Mouse (Mus musculus): ENCODE results near the gene Cxcr6. TPM values are rescaled to one million over a fixed set of nuclear protein-coding genes. Genes with fewer than 3 reads are reported as not detected.

The Cxcr6 gene
- polyA plus RNA-seq, 1 experiment = not detected

- TF ChIP-seq GATA1 (IDR thresholded peaks at IDR 0.05; ENCODE audit: low read length) (no peak), TAL1 (IDR thresholded peaks at IDR 0.05; ENCODE audit: low read length) (no peak)
These were observed 8.1 kb downstream of the Cxcr6 start for GRCm38 (mm10) chr9:123814326-123814725.

GRCm38 (mm10) chr9:123814821-123815220 lies 8.5 kb downstream of the Cxcr6 start:
- Histone ChIP-seq H3K36me3 (ENCODE audit: control insufficient read depth) (peaks cover 87% of the 10 kb centered on the region), H3K4me3 (replicated peaks) (no peak overlapping the region)
- TF ChIP-seq GATA1 (IDR thresholded peaks at IDR 0.05; ENCODE audit: low read length) (no peak), TAL1 (IDR thresholded peaks at IDR 0.05; ENCODE audit: low read length) (no peak)

More at GRCm38 (mm10) chr9:123814326-123814725, 8.1 kb downstream of the Cxcr6 start:
- Histone ChIP-seq H3K9me3 (ENCODE audit: control insufficient read depth, low read length) (no peaks in the 10 kb centered on the region), H3K36me3 (ENCODE audit: control insufficient read depth) (peaks cover 86% of the 10 kb centered on the region), H3K4me1 (ENCODE audit: control insufficient read depth) (no peaks in the 10 kb centered on the region), H3K27me3 (ENCODE audit: control insufficient read depth) (no peaks in the 10 kb centered on the region), H3K4me3 (replicated peaks) (no peak overlapping the region)

GRCm38 (mm10) chr9:123815444-123815843 lies 9.2 kb downstream of the Cxcr6 start:
- no peak overlapping the region for H3K4me3 ChIP-seq (replicated peaks)
- H3K27me3 ChIP-seq (ENCODE audit: control insufficient read depth) = no peaks in the 10 kb centered on the region
- no peaks in the 10 kb centered on the region for H3K4me1 ChIP-seq (ENCODE audit: control insufficient read depth)
- H3K9me3 ChIP-seq (ENCODE audit: control insufficient read depth, low read length) = no peaks in the 10 kb centered on the region
- TF ChIP-seq TAL1 (IDR thresholded peaks at IDR 0.05; ENCODE audit: low read length) (no peak), GATA1 (IDR thresholded peaks at IDR 0.05; ENCODE audit: low read length) (no peak)
- H3K36me3 ChIP-seq (ENCODE audit: control insufficient read depth) = peaks cover 82% of the 10 kb centered on the region

More at GRCm38 (mm10) chr9:123814821-123815220, 8.5 kb downstream of the Cxcr6 start:
- Histone ChIP-seq H3K4me1 (ENCODE audit: control insufficient read depth) (no peaks in the 10 kb centered on the region), H3K27me3 (ENCODE audit: control insufficient read depth) (no peaks in the 10 kb centered on the region), H3K9me3 (ENCODE audit: control insufficient read depth, low read length) (no peaks in the 10 kb centered on the region)

GRCm38 (mm10) chr9:123815996-123816395 lies 9.7 kb downstream of the Cxcr6 start:
- H3K4me3 ChIP-seq (replicated peaks) = no peak overlapping the region
- H3K4me1 ChIP-seq (ENCODE audit: control insufficient read depth) = no peaks in the 10 kb centered on the region
- peaks cover 82% of the 10 kb centered on the region for H3K36me3 ChIP-seq (ENCODE audit: control insufficient read depth)
- H3K27me3 ChIP-seq (ENCODE audit: control insufficient read depth) = no peaks in the 10 kb centered on the region
- TF ChIP-seq TAL1 (IDR thresholded peaks at IDR 0.05; ENCODE audit: low read length) (no peak), GATA1 (IDR thresholded peaks at IDR 0.05; ENCODE audit: low read length) (no peak)
- H3K9me3 ChIP-seq (ENCODE audit: control insufficient read depth, low read length) = no peaks in the 10 kb centered on the region

- Histone ChIP-seq H3K36me3 (ENCODE audit: control insufficient read depth) (peaks cover 84% of the 10 kb centered on the region), H3K9me3 (ENCODE audit: control insufficient read depth, low read length) (no peaks in the 10 kb centered on the region), H3K27me3 (ENCODE audit: control insufficient read depth) (no peaks in the 10 kb centered on the region), H3K4me1 (ENCODE audit: control insufficient read depth) (no peaks in the 10 kb centered on the region), H3K4me3 (replicated peaks) (no peak overlapping the region)
- TF ChIP-seq TAL1 (IDR thresholded peaks at IDR 0.05; ENCODE audit: low read length) (no peak), GATA1 (IDR thresholded peaks at IDR 0.05; ENCODE audit: low read length) (no peak)
These were observed 12.3 kb downstream of the Cxcr6 start for GRCm38 (mm10) chr9:123818601-123819000.

GRCm38 (mm10) chr9:123826631-123827030 lies 20.4 kb downstream of the Cxcr6 start:
- TF ChIP-seq GATA1 (IDR thresholded peaks at IDR 0.05; ENCODE audit: low read length) (no peak), TAL1 (IDR thresholded peaks at IDR 0.05; ENCODE audit: low read length) (no peak)

GRCm38 (mm10) chr9:123828916-123829315 lies 22.6 kb downstream of the Cxcr6 start:
- Histone ChIP-seq H3K9me3 (ENCODE audit: control insufficient read depth, low read length) (no peaks in the 10 kb centered on the region), H3K27me3 (ENCODE audit: control insufficient read depth) (no peaks in the 10 kb centered on the region), H3K4me1 (ENCODE audit: control insufficient read depth) (no peaks in the 10 kb centered on the region), H3K4me3 (replicated peaks) (no peak overlapping the region), H3K36me3 (ENCODE audit: control insufficient read depth) (peaks cover 83% of the 10 kb centered on the region)
- TF ChIP-seq GATA1 (IDR thresholded peaks at IDR 0.05; ENCODE audit: low read length) (no peak), TAL1 (IDR thresholded peaks at IDR 0.05; ENCODE audit: low read length) (no peak)

More at GRCm38 (mm10) chr9:123826631-123827030, 20.4 kb downstream of the Cxcr6 start:
- no peaks in the 10 kb centered on the region for H3K4me1 ChIP-seq (ENCODE audit: control insufficient read depth)
- H3K4me3 ChIP-seq (replicated peaks) = no peak overlapping the region
- H3K36me3 ChIP-seq (ENCODE audit: control insufficient read depth) = peaks cover 95% of the 10 kb centered on the region
- H3K9me3 ChIP-seq (ENCODE audit: control insufficient read depth, low read length) = no peaks in the 10 kb centered on the region
- no peaks in the 10 kb centered on the region for H3K27me3 ChIP-seq (ENCODE audit: control insufficient read depth)

- Histone ChIP-seq H3K4me3 (replicated peaks) (no peak overlapping the region), H3K27me3 (ENCODE audit: control insufficient read depth) (no peaks in the 10 kb centered on the region), H3K4me1 (ENCODE audit: control insufficient read depth) (no peaks in the 10 kb centered on the region), H3K36me3 (ENCODE audit: control insufficient read depth) (peaks cover 83% of the 10 kb centered on the region), H3K9me3 (ENCODE audit: control insufficient read depth, low read length) (no peaks in the 10 kb centered on the region)
- no peak for TF ChIP-seq TAL1 (IDR thresholded peaks at IDR 0.05; ENCODE audit: low read length)
- no peak for TF ChIP-seq GATA1 (IDR thresholded peaks at IDR 0.05; ENCODE audit: low read length)
These were observed 29.6 kb downstream of the Cxcr6 start for GRCm38 (mm10) chr9:123835851-123836250.

- no peak overlapping the region for H3K4me3 ChIP-seq (replicated peaks)
- H3K4me1 ChIP-seq (ENCODE audit: control insufficient read depth) = peaks cover 11% of the 10 kb centered on the region
- H3K9me3 ChIP-seq (ENCODE audit: control insufficient read depth, low read length) = no peaks in the 10 kb centered on the region
- peaks cover 72% of the 10 kb centered on the region for H3K36me3 ChIP-seq (ENCODE audit: control insufficient read depth)
- H3K27me3 ChIP-seq (ENCODE audit: control insufficient read depth) = no peaks in the 10 kb centered on the region
- TF ChIP-seq TAL1 (IDR thresholded peaks at IDR 0.05; ENCODE audit: low read length) = no peak
- no peak for TF ChIP-seq GATA1 (IDR thresholded peaks at IDR 0.05; ENCODE audit: low read length)
These were observed 34.0 kb downstream of the Cxcr6 start for GRCm38 (mm10) chr9:123840243-123840642.

- H3K4me3 ChIP-seq (replicated peaks) = no peak overlapping the region
- H3K9me3 ChIP-seq (ENCODE audit: control insufficient read depth, low read length) = no peaks in the 10 kb centered on the region
- no peaks in the 10 kb centered on the region for H3K27me3 ChIP-seq (ENCODE audit: control insufficient read depth)
- TF ChIP-seq TAL1 (IDR thresholded peaks at IDR 0.05; ENCODE audit: low read length) = no peak
- TF ChIP-seq GATA1 (IDR thresholded peaks at IDR 0.05; ENCODE audit: low read length) = no peak
- H3K36me3 ChIP-seq (ENCODE audit: control insufficient read depth) = peaks cover 32% of the 10 kb centered on the region
- peaks cover 48% of the 10 kb centered on the region for H3K4me1 ChIP-seq (ENCODE audit: control insufficient read depth)
These were observed 38.2 kb downstream of the Cxcr6 start for GRCm38 (mm10) chr9:123844468-123844867.
